Mouse (Mus musculus) E14TG2a.4 (cell line): ENCODE results near the gene Il21r.

Source experiments
- CTCF ChIP-seq: conservative IDR thresholded peaks from 2 replicates; pipeline ENCODE4 v1.5.1; 2014; ENCODE audit warnings: low read length
- POU5F1 ChIP-seq: IDR thresholded peaks from 2 replicates; pipeline ENCODE4 v1.6.1; 2014; ENCODE audit warnings: low read length, borderline replicate concordance

DNA sequence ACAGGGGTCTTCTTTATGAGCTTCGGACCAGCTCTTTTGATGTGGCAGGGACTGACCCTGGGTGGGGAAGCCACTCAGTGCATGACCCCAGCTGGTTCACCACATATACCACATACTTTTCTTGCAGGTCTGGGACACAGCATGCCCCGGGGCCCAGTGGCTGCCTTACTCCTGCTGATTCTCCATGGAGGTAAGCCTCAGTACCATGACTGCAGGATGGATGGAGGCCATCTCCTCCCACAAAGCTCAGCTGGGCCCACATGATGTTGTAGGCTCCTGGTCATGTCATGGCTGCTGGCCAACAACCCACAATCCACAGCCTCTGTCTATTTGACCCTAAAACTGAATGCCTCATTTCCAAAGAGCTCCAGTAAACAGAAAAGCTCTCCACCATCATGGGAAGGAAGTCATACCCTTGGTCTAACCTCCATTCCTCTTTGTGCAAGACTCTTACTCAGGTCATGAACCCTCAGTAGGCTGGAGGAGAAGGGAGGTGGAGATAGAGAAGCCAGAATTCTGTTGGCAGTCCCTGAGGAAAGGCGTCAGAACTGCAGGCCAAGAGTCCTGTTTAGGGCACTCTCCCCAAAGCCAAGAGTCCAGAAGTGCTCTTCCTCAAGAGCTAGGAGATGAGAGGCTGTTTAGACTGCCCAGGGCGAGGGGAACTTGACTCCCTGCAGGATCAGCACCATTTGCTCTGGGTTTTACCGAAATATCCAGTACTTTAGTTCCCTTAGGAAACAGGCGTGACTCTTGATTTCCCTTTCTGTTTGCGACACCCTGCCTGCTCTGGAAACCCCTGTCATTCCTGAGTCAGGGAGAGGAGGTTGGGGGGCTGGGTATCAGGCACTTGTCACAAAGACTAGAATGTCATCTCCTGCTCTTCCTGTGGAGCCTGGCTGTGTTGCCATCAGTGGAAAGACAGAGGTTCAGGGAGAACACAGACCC is 19.8 kb downstream of the Il21r start:
- no peak for TF ChIP-seq CTCF
- TF ChIP-seq POU5F1, result no peak
